Mouse (Mus musculus): Measurements from ENCODE around the gene Olfr1462. TPM values are rescaled to one million over a fixed set of nuclear protein-coding genes. Genes with fewer than 3 reads are reported as not detected.

The Olfr1462 gene
- polyA plus RNA-seq (2015; fragmentation: Nextera tagmentation; extraction: Ambion mirVana), result not detected in 2 replicates

DNA sequence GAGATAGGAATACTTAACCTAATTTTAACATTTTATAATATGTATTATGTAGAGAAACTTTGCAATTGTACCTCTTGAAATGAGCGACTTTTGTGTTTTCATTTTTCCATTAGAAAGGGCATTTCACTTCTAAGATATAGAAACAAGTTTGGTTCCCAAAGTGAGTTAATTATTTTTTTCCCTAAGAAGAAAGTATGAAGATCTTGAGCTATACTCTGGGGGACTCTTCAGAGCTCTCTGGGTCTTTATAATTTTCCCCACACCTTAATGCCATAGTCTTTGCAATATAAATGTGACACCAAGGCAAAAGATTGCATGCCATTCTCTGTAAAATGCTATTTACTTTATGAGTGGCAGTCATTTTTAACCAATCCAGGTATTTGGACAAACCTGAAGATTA is at the start of gene Olfr1462:
TSS of gene Olfr1462 (plus strand) at position 301 of the 400 bp plus-strand sequence.
- no peaks in the 10 kb centered on the region; the same call in 1 of the 2 replicates for H3K9me3 ChIP-seq (replicated peaks)
- H3K27ac ChIP-seq, result no peak within 1 kb of the TSS
- H3K4me2 ChIP-seq, result no peak within 1 kb of the TSS
- ATAC-seq (ENCODE audit: low read depth) (no peak), DNase-seq (no peak)
- H3K36me3 ChIP-seq, result no peaks in the 10 kb centered on the region
- H3K27me3 ChIP-seq, result no peaks in the 10 kb centered on the region
- WGBS (ENCODE audit: insufficient replicate concordance), result 67% methylated on average over 1 of the region's 1 CpGs
- no peak within 1 kb of the TSS for H3K4me3 ChIP-seq (replicated peaks)
- H3K4me1 ChIP-seq (replicated peaks), result no peaks in the 10 kb centered on the region
- no peak within 1 kb of the TSS for H3K9ac ChIP-seq

DNA sequence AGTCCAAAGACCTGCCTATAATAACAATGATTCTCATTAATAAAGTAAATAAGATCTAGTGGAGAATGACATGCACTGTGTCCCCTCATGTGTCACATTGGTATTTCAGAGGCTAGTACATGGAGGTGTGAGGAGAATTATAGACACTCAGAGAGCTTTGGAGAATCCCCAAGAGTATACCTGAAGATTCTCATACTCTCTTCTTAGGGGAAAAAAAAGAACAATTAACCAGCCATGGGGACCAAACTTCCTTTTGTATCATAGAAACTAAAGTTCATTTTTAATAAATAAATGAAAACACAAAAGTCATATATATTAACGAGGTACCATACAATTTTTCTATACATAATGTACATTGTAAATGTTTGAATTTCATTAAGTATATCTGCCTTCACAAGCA is 36.1 kb upstream of the Olfr1462 start, which contains the start of gene Olfr1459:
TSS of gene Olfr1459 (minus strand) at position 101 of the 400 bp plus-strand sequence.
- Histone ChIP-seq H3K4me3 (replicated peaks) (no peak within 1 kb of the TSS), H3K36me3 (no peaks in the 10 kb centered on the region), H3K27me3 (no peaks in the 10 kb centered on the region), H3K9ac (no peak within 1 kb of the TSS), H3K27ac (no peak within 1 kb of the TSS), H3K9me3 (replicated peaks) (0 out of 2 replicates have a peak, but pooled peaks cover 3% of the 10 kb centered on the region), H3K4me2 (no peak within 1 kb of the TSS), H3K4me1 (replicated peaks) (no peaks in the 10 kb centered on the region)
- no peak for DNase-seq
- no peak for ATAC-seq (ENCODE audit: low read depth)
- WGBS (ENCODE audit: insufficient replicate concordance), result 42% methylated on average over 1 of the region's 1 CpGs

DNA sequence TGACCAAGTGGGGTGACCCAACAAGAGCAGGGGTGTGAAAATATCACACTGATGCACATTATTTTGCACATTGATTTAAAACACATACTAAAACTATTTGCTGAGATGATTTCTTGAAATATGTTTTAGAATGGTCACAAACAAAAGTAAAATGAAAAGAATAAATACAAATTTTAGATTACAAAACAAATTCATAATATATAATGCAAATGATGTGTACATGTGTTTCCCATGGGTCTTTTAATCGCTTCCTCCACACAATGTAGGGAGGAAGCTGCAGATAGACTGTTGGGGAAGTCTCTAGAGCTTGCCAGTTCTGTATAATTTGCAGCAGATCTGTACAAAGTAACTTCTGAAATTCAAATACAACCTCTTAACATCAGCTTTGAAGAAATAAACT is 22.8 kb upstream of the Olfr1462 start, which contains the start of gene Olfr1461:
TSS of gene Olfr1461 (plus strand) at position 301 of the 400 bp plus-strand sequence.
- Histone ChIP-seq H3K4me1 (replicated peaks) (no peaks in the 10 kb centered on the region), H3K27ac (no peak within 1 kb of the TSS), H3K36me3 (no peaks in the 10 kb centered on the region), H3K4me3 (replicated peaks) (no peak within 1 kb of the TSS), H3K9ac (no peak within 1 kb of the TSS), H3K4me2 (no peak within 1 kb of the TSS), H3K9me3 (replicated peaks) (no peaks in the 10 kb centered on the region), H3K27me3 (no peaks in the 10 kb centered on the region)
- 26% methylated on average over 1 of the region's 1 CpGs for WGBS (ENCODE audit: insufficient replicate concordance)
- ATAC-seq (ENCODE audit: low read depth) (no peak), DNase-seq (no peak)

DNA sequence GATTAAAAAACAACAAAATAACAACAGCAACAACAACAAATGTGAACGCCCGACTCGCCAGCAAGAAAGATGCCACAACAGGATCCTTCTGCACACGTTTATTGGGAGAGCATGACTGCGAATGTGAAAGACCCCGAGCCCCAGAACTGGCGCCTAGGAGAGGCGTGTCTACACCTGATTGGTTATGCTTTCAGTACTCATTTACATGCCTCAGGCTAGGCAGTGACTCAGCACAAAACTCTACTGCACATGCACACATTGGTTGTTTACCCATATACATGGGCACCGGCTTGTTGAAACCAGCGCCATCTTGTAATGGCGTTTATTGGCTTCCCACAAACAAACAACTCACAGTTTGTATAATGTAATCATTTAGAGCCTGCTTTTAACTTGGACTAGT is 36.1 kb downstream of the Olfr1462 start:
- H3K9me3 ChIP-seq (replicated peaks), result no peaks in the 10 kb centered on the region
- ATAC-seq (ENCODE audit: low read depth) (no peak), DNase-seq (no peak)
- no peak overlapping the region for H3K4me2 ChIP-seq
- H3K36me3 ChIP-seq, result no peaks in the 10 kb centered on the region
- no peaks in the 10 kb centered on the region for H3K4me1 ChIP-seq (replicated peaks)
- 76% methylated on average over 11 of the region's 11 CpGs for WGBS (ENCODE audit: insufficient replicate concordance)
- H3K27me3 ChIP-seq, result no peaks in the 10 kb centered on the region
- no peak overlapping the region for H3K27ac ChIP-seq
- H3K4me3 ChIP-seq (replicated peaks), result no peak overlapping the region
- H3K9ac ChIP-seq, result no peak overlapping the region

DNA sequence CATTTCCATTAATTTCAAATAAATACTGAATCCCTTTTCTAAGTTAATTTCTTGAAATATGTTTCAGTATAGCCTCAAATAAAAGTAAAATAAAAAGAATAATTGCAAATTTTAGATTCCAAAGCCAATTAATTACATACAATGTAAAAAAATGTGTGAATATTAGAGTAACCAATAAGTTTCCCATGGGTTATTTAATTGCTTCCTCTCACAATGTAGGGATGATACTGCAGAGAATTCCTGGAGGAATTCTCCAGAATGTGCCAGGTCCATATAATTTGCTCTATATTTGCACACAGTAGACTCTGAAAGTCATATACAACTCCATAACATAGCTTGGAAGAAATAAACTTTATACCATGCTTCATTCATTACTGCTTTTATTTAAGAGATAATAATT is 45.5 kb downstream of the Olfr1462 start, which contains the start of gene Olfr1463:
TSS of gene Olfr1463 (plus strand) at position 301 of the 400 bp plus-strand sequence.
- no peaks in the 10 kb centered on the region for H3K4me1 ChIP-seq (replicated peaks)
- H3K36me3 ChIP-seq, result no peaks in the 10 kb centered on the region
- H3K4me3 ChIP-seq (replicated peaks), result no peak within 1 kb of the TSS
- no peaks in the 10 kb centered on the region for H3K27me3 ChIP-seq
- H3K9ac ChIP-seq, result no peak within 1 kb of the TSS
- 0 out of 2 replicates have a peak, but pooled peaks cover 7% of the 10 kb centered on the region for H3K9me3 ChIP-seq (replicated peaks)
- DNase-seq (no peak), ATAC-seq (ENCODE audit: low read depth) (no peak)
- no peak within 1 kb of the TSS for H3K4me2 ChIP-seq
- no peak within 1 kb of the TSS for H3K27ac ChIP-seq

Other genes starting within 250 kb of the Olfr1462 start
- not detected in 2 replicates for gene Olfr1450, start 235.5 kb upstream of the Olfr1462 start, polyA plus RNA-seq (2015; fragmentation: Nextera tagmentation; extraction: Ambion mirVana)
- gene Olfr1451, start 190.7 kb upstream of the Olfr1462 start, polyA plus RNA-seq (2015; fragmentation: Nextera tagmentation; extraction: Ambion mirVana), result not detected in 2 replicates
- gene Olfr1453, start 157.4 kb upstream of the Olfr1462 start, polyA plus RNA-seq (2015; fragmentation: Nextera tagmentation; extraction: Ambion mirVana), result not detected in 2 replicates
- not detected in 2 replicates for gene Olfr1454, start 125.1 kb upstream of the Olfr1462 start, polyA plus RNA-seq (2015; fragmentation: Nextera tagmentation; extraction: Ambion mirVana)
- not detected in 2 replicates for gene Olfr1457, start 87.8 kb upstream of the Olfr1462 start, polyA plus RNA-seq (2015; fragmentation: Nextera tagmentation; extraction: Ambion mirVana)
- not detected in 2 replicates for gene Olfr1458, start 79.0 kb upstream of the Olfr1462 start, polyA plus RNA-seq (2015; fragmentation: Nextera tagmentation; extraction: Ambion mirVana)
- gene Olfr1459, start 36.2 kb upstream of the Olfr1462 start, polyA plus RNA-seq (2015; fragmentation: Nextera tagmentation; extraction: Ambion mirVana), result not detected in 2 replicates
- gene Olfr1461, start 22.7 kb upstream of the Olfr1462 start, polyA plus RNA-seq (2015; fragmentation: Nextera tagmentation; extraction: Ambion mirVana), result not detected in 2 replicates
- gene Olfr1463, start 45.6 kb downstream of the Olfr1462 start, polyA plus RNA-seq (2015; fragmentation: Nextera tagmentation; extraction: Ambion mirVana), result not detected in 2 replicates
- gene Olfr1465, start 129.8 kb downstream of the Olfr1462 start, polyA plus RNA-seq (2015; fragmentation: Nextera tagmentation; extraction: Ambion mirVana), result not detected in 2 replicates
- not detected in 2 replicates for gene Olfr1466, start 153.1 kb downstream of the Olfr1462 start, polyA plus RNA-seq (2015; fragmentation: Nextera tagmentation; extraction: Ambion mirVana)
- not detected in 2 replicates for gene Olfr1467, start 176.5 kb downstream of the Olfr1462 start, polyA plus RNA-seq (2015; fragmentation: Nextera tagmentation; extraction: Ambion mirVana)
- not detected in 2 replicates for gene Olfr1469, start 222.1 kb downstream of the Olfr1462 start, polyA plus RNA-seq (2015; fragmentation: Nextera tagmentation; extraction: Ambion mirVana)